Mouse (Mus musculus) testis, adult 10 weeks (tissue): ENCODE results near the gene Vmn2r6. TPM values are rescaled to one million over a fixed set of nuclear protein-coding genes. Genes with fewer than 3 reads are reported as not detected.

Source experiments
- polyA plus RNA-seq: library from polyadenylated mRNA; stranded (reverse); fragments of 350-450 nt; fragmentation: Illumina TruSeq; extraction: RNeasy Lipid Tissue Mini Kit (QIAGEN cat#74804); gene quantifications from one replicate; pipeline ENCODE4 v1.2.3, GENCODE M21; 2014; ENCODE audit warnings: low read depth, low replicate concordance

Gene Vmn2r6
- polyA plus RNA-seq, result 0.13 TPM

GRCm38 (mm10) chr3:64565730-64566129 lies at the start of gene Vmn2r6:
Gene Vmn2r6 (minus strand): TSS chr3:64565830.

GRCm38 (mm10) chr3:64509742-64510141 lies 55.9 kb downstream of the Vmn2r6 start, which contains the start of gene Vmn2r5:
Gene Vmn2r5 (minus strand): TSS chr3:64509842.

Other genes starting within 250 kb of the Vmn2r6 start
- 0.90 TPM for gene Vmn2r4, start 150.5 kb downstream of the Vmn2r6 start, polyA plus RNA-seq
- gene Vmn2r5, start 56.0 kb downstream of the Vmn2r6 start, polyA plus RNA-seq, result 0.10 TPM